Mouse (Mus musculus) kidney, postnatal 0 days (tissue): Measurements from ENCODE around the gene Myo9b. TPM values are rescaled to one million over a fixed set of nuclear protein-coding genes. Genes with fewer than 3 reads are reported as not detected.
"Not testable (repeated sequence)": the region's sequence is repeated elsewhere in the genome, so short reads cannot be mapped to it uniquely, and the experiment has no call there.

ENCODE experiments used
- ATAC-seq: fragments of 200-750 bp; cut with Nextera tagmentation; replicated peaks from 2 replicates; pipeline ENCODE4 v1.8.0; 2017; ENCODE audit warnings: low read depth, moderate number of reproducible peaks, moderate TSS enrichment, moderate library complexity; ENCODE audit not compliant: low FRiP score
- DNase-seq: peaks from one replicate; pipeline ENCODE4 v3.0.0-alpha.2; 2016; ENCODE audit warnings: low spot score
- H3K27ac ChIP-seq: fragments of 300-500 bp; sonication (generic); 2 replicates; pipeline ENCODE4 v1.5.1; 2014; ENCODE audit warnings: mild to moderate bottlenecking
- H3K27me3 ChIP-seq: fragments of 300-500 bp; sonication (generic); 2 replicates; pipeline ENCODE4 v1.6.1; 2014; ENCODE audit warnings: low read length, mixed read lengths; ENCODE audit not compliant: insufficient read depth
- H3K36me3 ChIP-seq: fragments of 300-500 bp; sonication (generic); 2 replicates; pipeline ENCODE4 v1.6.1; 2014; ENCODE audit warnings: low read length, mixed read lengths; ENCODE audit not compliant: insufficient read depth
- H3K4me1 ChIP-seq: fragments of 300-500 bp; sonication (generic); replicated peaks from 2 replicates; pipeline ENCODE4 v1.6.1; 2014; ENCODE audit warnings: antibody characterized with exemption, low read length, mixed read lengths; ENCODE audit not compliant: insufficient read depth
- H3K4me2 ChIP-seq: fragments of 300-500 bp; sonication (generic); 2 replicates; pipeline ENCODE4 v1.6.1; 2014; ENCODE audit warnings: mild to moderate bottlenecking, low read length, moderate library complexity, mixed read lengths
- H3K4me3 ChIP-seq: fragments of 300-500 bp; sonication (generic); replicated peaks from 2 replicates; pipeline ENCODE4 v1.5.1; 2014; ENCODE audit warnings: low read depth, low read length
- H3K9ac ChIP-seq: fragments of 300-500 bp; sonication (generic); 2 replicates; pipeline ENCODE4 v1.6.1; 2014; ENCODE audit warnings: low read depth, low read length
- H3K9me3 ChIP-seq: fragments of 300-500 bp; sonication (generic); replicated peaks from 2 replicates; pipeline ENCODE4 v1.6.1; 2016; ENCODE audit warnings: low read length, inconsistent platforms, mixed read lengths
- CTCF ChIP-seq: IDR thresholded peaks from 2 replicates; pipeline ENCODE4 v1.5.1; 2016; ENCODE audit warnings: antibody characterized with exemption, low read depth, mild to moderate bottlenecking, moderate library complexity
- WGBS: fragments of 180-500 bp; shearing (Covaris S2); extraction: QIAGEN DNeasy Blood & Tissue Kit; methylation state at CpG from one replicate; pipeline ENCODE4 v1.1.7; 2014; 5-methylcytosine and 5-hydroxymethylcytosine counted together
- polyA plus RNA-seq: library from polyadenylated mRNA; unstranded; fragments of >200 nt; fragmentation: Nextera tagmentation; extraction: Ambion mirVana; gene quantifications from 2 replicates; pipeline ENCODE4 v1.2.1, GENCODE M21; 2015

Gene Myo9b
- polyA plus RNA-seq, 1 experiment from 2014 or later = 10.0 TPM

DNA sequence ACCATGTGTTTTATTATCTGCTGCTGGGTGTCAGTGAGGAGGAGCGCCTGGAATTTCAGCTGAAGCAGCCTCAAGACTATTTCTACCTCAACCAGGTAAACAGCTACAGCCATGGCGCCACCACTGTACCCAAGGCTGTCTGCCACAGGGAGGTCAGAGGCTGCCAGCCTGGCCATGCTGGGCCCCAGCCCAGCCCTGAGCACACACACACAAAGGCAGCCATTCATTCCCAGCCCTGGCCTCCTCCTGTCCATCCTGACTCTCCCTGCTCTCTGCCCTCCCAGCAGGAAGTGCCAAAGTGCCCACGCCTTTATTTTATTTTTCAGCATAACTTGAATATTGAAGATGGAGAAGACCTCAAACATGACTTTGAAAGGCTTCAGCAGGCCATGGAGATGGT is 50.4 kb downstream of the Myo9b start:
- Histone ChIP-seq H3K4me3 (no peak overlapping the region), H3K27me3 (no peaks in the 10 kb centered on the region), H3K9me3 (no peaks in the 10 kb centered on the region), H3K9ac (no peak overlapping the region), H3K4me2 (no peak overlapping the region), H3K27ac (no peak overlapping the region), H3K4me1 (no peaks in the 10 kb centered on the region), H3K36me3 (peaks cover 26% of the 10 kb centered on the region; the same call in 1 of the 2 replicates)
- ATAC-seq = no peak
- TF ChIP-seq CTCF = no peak
- DNase-seq = no peak
- WGBS = 85% methylated on average over 3 of the region's 3 CpGs

DNA sequence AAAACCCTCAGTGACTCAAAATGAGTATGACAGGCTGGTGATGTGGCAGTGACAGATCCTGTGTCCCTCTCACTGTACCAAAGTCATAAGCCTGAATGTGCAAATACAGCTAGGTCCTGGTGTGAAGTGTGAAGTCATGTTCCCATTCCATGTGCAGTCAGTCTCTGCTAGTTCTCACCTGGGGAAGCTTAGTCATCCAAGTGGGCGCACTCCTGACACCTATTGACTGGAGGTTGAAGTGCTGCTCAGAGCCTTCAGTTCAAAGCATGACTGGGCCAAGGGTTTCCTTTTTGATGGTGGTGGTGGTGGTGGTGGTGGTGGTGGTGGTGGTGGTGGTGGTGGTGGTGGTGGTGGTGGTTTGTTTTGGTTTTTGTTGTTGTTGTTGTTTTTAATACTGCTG is 52.3 kb downstream of the Myo9b start:
- Histone ChIP-seq H3K27ac (no peak overlapping the region), H3K36me3 (peaks cover 40% of the 10 kb centered on the region), H3K27me3 (no peaks in the 10 kb centered on the region), H3K4me3 (no peak overlapping the region), H3K9me3 (no peaks in the 10 kb centered on the region), H3K9ac (no peak overlapping the region), H3K4me2 (no peak overlapping the region), H3K4me1 (no peaks in the 10 kb centered on the region)
- 93% methylated on average over 1 of the region's 1 CpGs for WGBS
- peak; percentile 13 for DNase-seq
- no peak for ATAC-seq
- peak; percentile 57 for TF ChIP-seq CTCF

DNA sequence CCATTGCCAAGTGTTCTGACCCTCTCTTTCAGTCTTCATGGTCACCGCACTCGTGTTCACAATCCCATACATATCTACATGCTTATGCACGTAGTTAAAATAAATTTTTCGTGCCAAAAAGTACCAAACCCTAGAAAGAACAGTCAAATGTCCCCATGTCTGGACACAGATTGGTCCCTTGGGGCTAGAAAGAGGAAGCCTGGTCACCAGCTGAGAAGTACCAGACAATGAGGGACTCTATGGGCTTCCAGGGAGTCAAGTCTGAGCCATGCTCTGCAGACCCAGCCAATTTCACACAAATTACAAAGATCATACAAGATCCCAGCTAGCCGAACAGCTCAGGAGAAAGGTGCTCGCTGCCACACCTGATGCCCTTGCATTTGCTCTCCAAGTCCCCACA is 65.3 kb downstream of the Myo9b start:
- not testable (repeated sequence) for H3K4me1 ChIP-seq, H3K27ac ChIP-seq, DNase-seq, H3K27me3 ChIP-seq, H3K9me3 ChIP-seq, ATAC-seq, H3K4me2 ChIP-seq, H3K9ac ChIP-seq, H3K4me3 ChIP-seq
- peaks cover 30% of the 10 kb centered on the region for H3K36me3 ChIP-seq
- 97% methylated on average over 6 of the region's 6 CpGs for WGBS

DNA sequence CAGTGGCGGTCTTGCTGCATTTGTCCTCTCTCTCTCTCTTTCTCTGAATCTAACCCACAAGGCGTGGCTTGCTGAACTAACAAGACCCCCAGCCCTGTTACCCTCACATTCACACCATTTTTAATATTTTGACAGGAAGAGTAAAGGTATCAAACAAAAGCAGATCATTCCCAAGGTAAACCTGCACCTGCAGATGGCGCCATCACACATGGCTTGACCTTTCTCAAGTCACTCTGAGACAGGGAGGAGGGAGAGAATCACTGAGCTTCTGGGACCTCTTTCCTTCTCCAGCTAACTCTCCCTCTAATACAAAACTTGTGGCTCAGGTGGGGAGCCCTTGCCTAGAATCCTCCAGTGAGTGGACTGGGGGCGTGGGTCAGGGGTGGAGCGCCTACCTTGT is 68.1 kb downstream of the Myo9b start:
- H3K36me3 ChIP-seq = peaks cover 43% of the 10 kb centered on the region
- 79% methylated on average over 5 of the region's 5 CpGs for WGBS
- no peak overlapping the region for H3K4me2 ChIP-seq
- H3K4me3 ChIP-seq = no peak overlapping the region
- H3K4me1 ChIP-seq = no peaks in the 10 kb centered on the region
- TF ChIP-seq CTCF = peak; percentile 68
- no peak overlapping the region for H3K27ac ChIP-seq
- H3K9ac ChIP-seq = no peak overlapping the region
- no peaks in the 10 kb centered on the region for H3K27me3 ChIP-seq
- DNase-seq (peak; percentile 57), ATAC-seq (no peak)
- H3K9me3 ChIP-seq = no peaks in the 10 kb centered on the region

DNA sequence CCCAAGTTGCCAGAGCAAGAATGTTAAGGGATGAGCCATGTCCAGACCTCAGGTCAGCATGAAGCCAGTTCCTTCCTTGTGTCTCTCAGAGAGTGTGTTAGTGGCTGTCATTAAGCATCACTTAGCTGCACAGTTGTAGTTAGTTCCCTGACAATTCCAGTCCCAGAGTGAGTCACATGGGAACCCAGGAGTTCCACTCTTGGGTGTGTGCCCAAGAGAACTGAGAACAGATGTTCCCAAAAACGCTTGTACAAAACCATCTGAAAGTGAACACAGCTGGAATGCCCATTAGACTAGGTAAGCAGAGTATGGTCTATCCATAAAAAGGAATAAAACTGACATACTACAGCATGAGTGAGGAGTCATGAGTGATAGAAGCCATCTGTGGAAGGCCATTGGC is 74.1 kb downstream of the Myo9b start:
- H3K4me2 ChIP-seq = no peak overlapping the region
- peaks cover 73% of the 10 kb centered on the region for H3K36me3 ChIP-seq
- H3K27me3 ChIP-seq = no peaks in the 10 kb centered on the region
- 72% methylated on average over 1 of the region's 1 CpGs for WGBS
- no peak for TF ChIP-seq CTCF
- H3K9ac ChIP-seq = no peak overlapping the region
- no peaks in the 10 kb centered on the region for H3K4me1 ChIP-seq
- H3K4me3 ChIP-seq = no peak overlapping the region
- H3K27ac ChIP-seq = no peak overlapping the region
- H3K9me3 ChIP-seq = no peaks in the 10 kb centered on the region
- ATAC-seq (no peak), DNase-seq (no peak)

DNA sequence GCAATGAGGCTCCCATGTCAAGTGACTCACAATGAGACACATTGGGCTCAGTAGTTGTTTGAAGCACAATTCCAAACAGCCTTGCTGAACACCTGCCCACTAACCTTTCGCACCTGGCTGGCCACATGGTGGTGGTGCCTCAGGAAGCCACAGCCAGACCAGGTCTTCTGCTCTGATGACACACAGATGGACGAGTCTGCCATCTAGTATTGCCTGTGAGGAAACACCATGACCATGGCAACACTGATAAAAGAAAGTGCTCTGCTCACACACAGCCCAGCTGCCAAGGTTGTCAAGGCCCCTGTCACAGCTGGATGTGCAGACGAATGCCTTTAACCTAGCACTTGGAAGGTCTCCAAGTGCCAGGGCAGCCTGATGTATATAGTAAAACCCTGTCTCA is 78.6 kb downstream of the Myo9b start:
- Histone ChIP-seq H3K4me1 (no peaks in the 10 kb centered on the region), H3K36me3 (peaks cover 70% of the 10 kb centered on the region), H3K9me3 (no peaks in the 10 kb centered on the region), H3K9ac (no peak overlapping the region), H3K4me2 (no peak overlapping the region), H3K27me3 (no peaks in the 10 kb centered on the region), H3K27ac (no peak overlapping the region), H3K4me3 (no peak overlapping the region)
- TF ChIP-seq CTCF = no peak
- 74% methylated on average over 3 of the region's 3 CpGs for WGBS
- no peak for DNase-seq
- no peak for ATAC-seq

DNA sequence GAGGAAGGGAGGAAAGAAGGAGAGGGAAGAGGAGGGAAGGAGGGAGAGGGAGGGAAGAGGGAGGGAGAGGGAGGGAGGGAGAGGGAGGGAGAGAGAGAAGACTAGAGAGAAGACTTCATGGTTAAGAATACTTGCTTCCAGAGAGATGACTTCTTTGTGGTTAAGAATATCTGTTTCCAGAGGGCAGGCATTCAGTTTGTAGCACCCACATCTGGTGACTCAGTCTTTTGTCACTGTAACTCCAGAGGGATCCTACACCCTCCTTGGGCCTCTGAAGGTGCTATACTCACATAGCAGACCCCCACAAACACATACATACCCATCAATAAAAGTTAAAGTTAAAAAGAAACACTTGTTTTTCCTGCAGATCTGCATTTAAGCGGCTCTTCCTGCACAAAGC is 79.0 kb downstream of the Myo9b start:
- Histone ChIP-seq H3K9ac (no peak overlapping the region), H3K9me3 (no peaks in the 10 kb centered on the region), H3K4me1 (no peaks in the 10 kb centered on the region), H3K4me3 (no peak overlapping the region), H3K4me2 (no peak overlapping the region), H3K27me3 (no peaks in the 10 kb centered on the region), H3K36me3 (peaks cover 70% of the 10 kb centered on the region), H3K27ac (no peak overlapping the region)
- no peak for DNase-seq
- TF ChIP-seq CTCF = no peak
- 96% methylated on average over 1 of the region's 1 CpGs for WGBS
- no peak for ATAC-seq
